Mouse (Mus musculus) cortical plate, adult 2 months (tissue): Measurements from ENCODE around the gene Phox2b. TPM values are rescaled to one million over a fixed set of nuclear protein-coding genes. Genes with fewer than 3 reads are reported as not detected.

Experiments
- H3K27ac ChIP-seq: fragments of 200-500 bp; 2 replicates; pipeline ENCODE4 v1.5.1; 2012; ENCODE audit warnings: low read length, control low read depth, inconsistent platforms; ENCODE audit not compliant: insufficient read depth
- H3K4me1 ChIP-seq: fragments of 200-500 bp; 2 replicates; pipeline ENCODE4 v1.6.1; 2011; ENCODE audit warnings: low read length; ENCODE audit not compliant: control insufficient read depth, insufficient read depth
- H3K4me3 ChIP-seq: fragments of 200-500 bp; 2 replicates; pipeline ENCODE4 v1.5.1; 2011; ENCODE audit warnings: mild to moderate bottlenecking, low read length, control low read depth; ENCODE audit not compliant: insufficient read depth
- CTCF ChIP-seq: fragments of 200-500 bp; IDR thresholded peaks from 2 replicates; pipeline ENCODE4 v1.5.1; 2011; ENCODE audit warnings: mild to moderate bottlenecking, control low read depth, low read length; ENCODE audit not compliant: insufficient read depth; ENCODE audit errors: extremely low read depth
- POLR2A ChIP-seq: fragments of 200-500 bp; IDR thresholded peaks from 2 replicates; pipeline ENCODE4 v1.6.1; 2011; ENCODE audit warnings: mild to moderate bottlenecking, low read length, control low read depth; ENCODE audit not compliant: insufficient read depth; ENCODE audit errors: extremely low read depth
- polyA plus RNA-seq: library from polyadenylated mRNA; depleted of rRNA; stranded (reverse); fragments of >200 nt; gene quantifications from 2 replicates; pipeline ENCODE4 v1.2.3, GENCODE M21; 2012

Phox2b gene
- polyA plus RNA-seq, 1 experiment = not detected

DNA sequence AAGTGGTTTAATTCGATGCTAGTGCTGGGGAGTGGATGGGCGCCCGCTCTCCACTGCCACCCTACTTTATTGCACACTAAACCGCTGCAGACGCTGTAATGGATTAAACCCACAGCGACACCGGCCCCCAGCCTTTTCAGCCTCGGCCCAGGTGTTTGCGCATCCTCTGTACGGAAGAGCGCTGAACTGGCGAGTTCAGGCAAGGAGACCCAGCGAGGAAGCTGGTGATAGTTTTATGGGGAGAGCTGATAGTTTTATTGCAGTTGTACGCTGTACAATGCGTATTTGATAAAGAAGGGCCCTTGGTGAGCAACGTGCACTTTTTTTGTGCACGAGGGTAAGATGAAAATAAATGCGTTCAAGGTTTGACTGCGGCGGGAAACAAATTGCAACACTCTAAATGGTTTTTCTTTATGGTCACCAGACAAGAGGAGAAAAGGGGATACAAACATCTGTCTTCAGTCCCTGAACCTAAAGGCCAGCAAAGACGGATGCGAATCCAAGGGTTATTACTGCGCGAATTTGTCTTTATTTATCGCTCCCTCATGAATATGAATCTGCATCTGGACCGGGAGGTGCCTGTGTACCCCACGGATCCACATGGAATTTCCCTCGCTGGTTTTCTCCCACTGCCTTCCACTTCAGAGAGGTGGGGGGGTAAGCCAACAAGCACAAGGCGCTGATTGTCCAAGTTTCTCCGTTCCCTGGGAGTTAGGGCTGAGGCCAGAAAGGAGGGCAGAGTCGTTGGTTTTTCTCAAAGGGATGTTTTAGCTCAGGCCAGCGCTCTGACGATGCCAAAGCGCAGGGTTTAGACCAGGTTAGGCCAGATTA, 1.7 kb upstream of the Phox2b start:
- TF ChIP-seq CTCF (no peak), POLR2A (no peak)
- H3K4me3 ChIP-seq = no peak overlapping the region
- no peak overlapping the region for H3K27ac ChIP-seq
- H3K4me1 ChIP-seq = no peaks in the 10 kb centered on the region

DNA sequence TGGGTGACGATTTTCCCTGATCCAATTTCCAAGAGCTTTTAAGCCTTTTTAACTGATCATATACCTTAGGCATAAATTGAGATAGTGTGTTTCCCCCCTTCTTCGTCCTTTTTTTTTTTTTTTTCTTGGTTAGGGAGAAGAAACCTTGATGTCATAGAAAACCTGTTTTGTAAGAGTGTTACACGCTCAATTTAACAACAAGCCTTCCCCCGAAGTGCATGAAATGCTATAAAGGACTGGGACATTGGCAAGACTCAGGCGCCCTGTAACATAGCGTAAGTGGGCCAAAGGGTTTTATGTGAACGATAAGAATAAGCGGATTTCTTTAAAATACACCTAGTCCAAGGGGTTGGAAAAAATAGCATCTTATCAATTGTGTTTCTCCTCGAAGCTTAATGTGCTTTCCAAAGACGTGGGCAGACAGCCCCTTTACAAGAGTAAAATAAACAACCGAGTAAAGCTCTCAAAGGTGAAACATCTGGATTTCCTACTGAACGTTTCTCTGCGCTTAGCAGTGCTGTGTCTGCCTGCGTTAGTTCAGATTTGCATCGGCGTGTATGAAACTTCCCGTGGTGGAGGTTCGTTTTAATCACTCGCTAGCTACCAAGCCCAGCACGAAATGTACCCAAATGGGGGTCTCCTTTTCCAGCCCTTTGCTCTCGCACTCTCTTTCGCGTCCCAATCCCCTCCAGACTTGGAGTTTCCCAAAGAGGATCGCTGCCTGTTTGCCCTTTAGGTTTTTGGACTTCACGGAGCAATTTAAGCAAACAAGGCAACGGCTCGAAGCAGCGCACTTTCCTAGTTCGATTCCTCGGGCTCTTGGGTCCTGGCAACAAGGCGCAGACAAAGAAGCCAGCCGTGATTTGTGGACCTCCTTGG, 531 bp upstream of the Phox2b start:
- Histone ChIP-seq H3K4me1 (no peaks in the 10 kb centered on the region), H3K27ac (no peak overlapping the region), H3K4me3 (no peak overlapping the region)
- no peak for TF ChIP-seq CTCF

DNA sequence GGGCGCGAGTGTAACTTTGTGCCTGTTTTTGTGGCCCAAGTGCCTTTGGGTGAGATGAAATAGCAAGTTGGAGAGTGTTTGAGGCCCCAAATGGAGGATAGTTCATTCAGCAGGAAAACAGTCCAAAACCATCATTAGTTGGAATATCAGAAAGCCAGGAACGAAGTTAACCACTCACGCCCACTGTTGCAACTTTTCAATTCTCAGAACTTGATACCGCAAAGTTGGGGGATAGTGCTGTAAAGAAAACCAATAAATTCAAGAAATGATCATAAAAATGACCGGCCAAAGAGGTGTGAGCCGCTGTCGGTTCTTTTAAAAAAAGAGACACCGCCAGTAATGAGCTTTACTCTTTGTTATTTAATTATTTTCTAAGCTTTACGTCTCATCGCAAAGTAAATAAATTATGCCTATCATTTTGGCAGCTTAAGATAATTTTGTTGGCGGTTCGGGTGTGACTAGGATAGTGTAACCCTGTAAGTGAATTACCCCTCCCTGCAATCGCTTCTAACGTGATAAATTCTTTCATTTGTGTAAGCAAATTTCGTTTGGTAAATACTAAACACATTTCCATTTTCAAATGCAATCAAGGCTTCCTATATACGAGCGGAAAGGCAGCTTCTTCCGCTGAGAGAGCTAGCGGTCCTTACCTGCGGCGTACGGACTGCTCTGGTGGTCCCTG, 909 bp downstream of the Phox2b start:
- H3K4me3 ChIP-seq = no peak overlapping the region
- no peak for TF ChIP-seq CTCF
- TF ChIP-seq POLR2A = no peak
- no peaks in the 10 kb centered on the region for H3K4me1 ChIP-seq
- H3K27ac ChIP-seq = no peak overlapping the region

DNA sequence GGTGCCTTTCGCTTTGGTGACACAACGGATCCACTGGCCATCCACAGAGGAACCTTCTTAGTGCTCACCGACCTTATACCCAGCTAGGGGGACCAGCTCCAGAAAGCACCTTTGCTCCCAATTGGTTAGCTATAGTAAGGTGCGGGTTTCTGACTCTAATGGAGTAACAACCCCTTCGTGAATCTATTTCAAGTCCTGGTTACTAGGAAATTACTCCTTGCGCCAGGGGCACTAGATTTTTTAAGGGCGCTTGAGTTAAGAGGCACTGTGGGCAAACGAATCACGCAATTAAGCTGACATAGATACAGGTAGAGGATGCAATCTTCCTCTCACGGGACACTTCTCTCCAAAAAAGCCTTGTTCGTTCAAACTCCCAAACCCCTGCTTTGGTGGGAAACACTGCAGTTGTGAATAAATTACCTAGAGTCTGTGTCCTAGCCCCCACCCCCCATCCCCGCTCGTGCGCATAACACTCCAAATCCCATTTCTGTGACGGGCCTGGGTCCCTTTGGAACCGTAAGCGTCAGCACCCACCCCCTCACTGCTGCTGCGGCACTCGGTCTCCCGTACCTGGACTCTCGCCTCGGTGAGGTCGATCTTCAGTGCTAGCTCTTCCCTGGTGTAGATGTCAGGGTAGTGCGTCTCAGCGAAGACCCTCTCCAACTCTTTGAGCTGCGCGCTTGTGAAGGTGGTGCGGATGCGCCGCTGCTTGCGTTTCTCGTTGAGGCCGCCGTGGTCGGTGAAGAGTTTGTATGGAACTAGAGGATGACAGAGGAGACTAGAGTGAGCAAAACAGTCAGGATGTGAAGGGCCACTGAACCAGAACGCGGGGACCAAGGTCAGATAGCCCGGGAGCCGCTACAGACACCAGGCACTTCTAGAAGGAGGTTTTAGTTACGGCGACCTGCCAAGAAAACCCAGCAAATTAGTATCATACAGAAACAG, 1.7 kb downstream of the Phox2b start:
- H3K4me3 ChIP-seq = no peak overlapping the region
- no peaks in the 10 kb centered on the region for H3K4me1 ChIP-seq
- TF ChIP-seq POLR2A (no peak), CTCF (no peak)
- no peak overlapping the region for H3K27ac ChIP-seq

DNA sequence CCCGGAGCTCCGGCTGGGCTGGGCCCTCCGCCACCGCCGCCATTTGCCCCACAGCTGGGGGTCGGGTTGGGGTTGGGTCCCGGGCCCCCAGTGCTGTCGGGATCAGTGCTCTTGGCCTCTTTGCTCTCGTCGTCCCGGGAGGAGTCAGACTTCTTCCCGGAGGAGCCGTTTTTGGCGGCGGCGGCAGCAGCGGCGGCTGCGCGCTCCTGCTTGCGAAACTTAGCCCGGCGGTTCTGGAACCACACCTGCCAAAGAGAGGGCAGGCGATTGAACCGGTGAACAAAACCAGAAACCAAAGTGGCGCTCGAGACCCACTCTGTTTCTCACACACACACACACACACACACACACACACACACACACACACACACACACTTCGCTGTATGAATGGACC, 2.7 kb downstream of the Phox2b start:
- no peak overlapping the region for H3K27ac ChIP-seq
- TF ChIP-seq CTCF (no peak), POLR2A (no peak)
- no peak overlapping the region for H3K4me3 ChIP-seq
- no peaks in the 10 kb centered on the region for H3K4me1 ChIP-seq

DNA sequence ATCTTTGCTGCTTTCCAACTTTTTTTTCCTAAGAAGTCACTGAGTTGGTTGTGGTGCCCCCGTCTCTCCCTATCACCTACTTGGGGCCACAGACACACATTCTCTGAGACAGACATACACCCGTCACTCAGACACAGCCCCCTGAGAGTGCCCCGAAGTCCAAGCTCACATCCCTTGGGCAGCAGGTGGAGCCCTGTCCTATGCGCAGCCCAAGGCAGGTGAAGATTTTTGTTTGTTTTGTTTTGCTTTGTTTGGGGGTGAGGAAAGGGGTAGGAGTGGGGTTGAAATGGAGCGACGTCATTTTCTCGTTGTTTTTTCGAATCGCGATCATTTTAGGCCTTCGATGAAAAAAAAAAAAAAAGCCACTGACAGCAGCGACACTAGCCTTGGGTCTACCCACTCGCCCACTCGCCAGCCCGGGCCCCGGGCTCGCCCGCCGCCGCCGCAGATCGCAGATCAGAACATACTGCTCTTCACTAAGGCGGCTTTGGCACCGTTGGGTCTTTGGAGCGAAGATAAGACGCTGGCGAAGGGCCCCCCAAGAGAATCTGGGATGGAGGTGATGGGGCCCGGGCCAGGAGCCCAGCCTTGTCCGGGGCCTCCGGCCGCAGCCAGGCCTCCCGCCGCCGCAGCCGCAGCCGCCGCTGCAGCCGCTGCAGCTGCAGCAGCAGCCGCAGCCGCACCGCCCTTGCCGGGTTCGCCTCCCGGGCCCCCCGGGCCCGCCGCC, 3.3 kb downstream of the Phox2b start:
- Histone ChIP-seq H3K4me3 (no peak overlapping the region), H3K27ac (no peak overlapping the region), H3K4me1 (no peaks in the 10 kb centered on the region)
- no peak for TF ChIP-seq POLR2A
- TF ChIP-seq CTCF = no peak

DNA sequence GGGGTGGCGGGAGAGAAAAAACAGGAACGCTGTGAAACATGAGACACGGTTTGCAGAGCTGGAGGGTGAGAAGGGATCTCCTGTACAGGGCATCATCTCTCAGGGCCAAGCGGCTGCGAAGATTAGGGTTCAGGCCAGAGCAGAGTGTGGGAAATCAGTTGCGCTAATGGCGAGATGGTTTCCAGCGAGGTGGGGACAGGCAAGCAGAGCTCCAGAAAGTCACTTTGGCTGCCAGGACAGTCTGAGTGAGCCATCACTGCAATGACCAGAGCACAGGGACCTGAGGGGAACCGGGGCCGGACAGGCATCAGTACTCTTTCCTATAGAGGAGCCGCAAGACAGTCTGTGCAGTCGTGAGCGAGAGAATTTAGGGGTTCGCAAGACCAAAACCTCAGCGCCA, 3.9 kb downstream of the Phox2b start:
- no peak overlapping the region for H3K4me3 ChIP-seq
- no peak overlapping the region for H3K27ac ChIP-seq
- TF ChIP-seq CTCF (no peak), POLR2A (no peak)
- no peaks in the 10 kb centered on the region for H3K4me1 ChIP-seq

DNA sequence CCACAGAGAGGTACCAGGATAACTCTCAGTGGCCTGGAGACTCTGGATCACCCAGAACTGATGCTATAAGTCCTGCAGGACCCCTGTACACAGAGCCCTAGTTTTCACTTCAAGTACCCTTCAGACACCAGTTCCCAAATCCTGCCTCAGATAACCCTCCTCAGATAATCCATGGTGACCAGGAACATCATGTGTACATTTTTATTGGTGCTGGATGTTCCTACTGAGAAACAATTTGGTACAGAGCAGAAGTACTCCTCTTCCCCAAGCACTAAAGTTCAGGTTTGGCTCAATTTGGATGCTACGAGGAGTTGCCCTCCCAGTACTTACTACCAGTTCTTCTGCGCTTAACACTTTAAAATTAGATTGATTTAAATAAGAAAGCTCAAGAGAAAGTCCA, 5.1 kb downstream of the Phox2b start:
- no peak for TF ChIP-seq CTCF
- TF ChIP-seq POLR2A = no peak
- Histone ChIP-seq H3K27ac (no peak overlapping the region), H3K4me1 (no peaks in the 10 kb centered on the region), H3K4me3 (no peak overlapping the region)
